Mouse (Mus musculus) kidney, postnatal 4 days (tissue): ENCODE data around the gene Whrn.

Source experiments
- DNase-seq, 2 experiments: peaks; one replicate each; pipeline ENCODE4 v3.0.0; 2021; ENCODE audit warnings: mixed read lengths in 2 of 2

The Whrn gene

DNA sequence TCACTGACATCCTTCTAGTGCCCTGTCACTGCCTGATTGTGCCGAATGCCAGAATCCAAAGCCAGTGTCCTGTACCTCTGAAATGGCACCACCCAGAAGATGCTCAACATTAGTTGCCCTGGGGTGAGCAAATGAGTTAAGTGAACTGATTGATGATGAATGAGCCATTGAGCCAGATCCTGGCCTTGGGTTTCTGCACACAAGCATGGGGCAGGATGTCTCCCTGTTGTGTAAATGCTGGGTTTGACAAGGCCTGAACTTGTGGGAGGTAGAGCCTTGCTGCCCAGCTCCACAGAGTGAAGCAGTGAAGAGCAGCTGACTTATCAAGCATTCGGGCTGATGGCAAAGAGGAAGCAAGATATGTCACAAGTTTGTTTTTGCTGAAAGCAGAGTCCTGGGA is 52.7 kb downstream of the Whrn start:
- DNase-seq: no peak

GRCm38 (mm10) chr4:63441616-63442015 is 54.2 kb downstream of the Whrn start:
- DNase-seq: no peak

DNA sequence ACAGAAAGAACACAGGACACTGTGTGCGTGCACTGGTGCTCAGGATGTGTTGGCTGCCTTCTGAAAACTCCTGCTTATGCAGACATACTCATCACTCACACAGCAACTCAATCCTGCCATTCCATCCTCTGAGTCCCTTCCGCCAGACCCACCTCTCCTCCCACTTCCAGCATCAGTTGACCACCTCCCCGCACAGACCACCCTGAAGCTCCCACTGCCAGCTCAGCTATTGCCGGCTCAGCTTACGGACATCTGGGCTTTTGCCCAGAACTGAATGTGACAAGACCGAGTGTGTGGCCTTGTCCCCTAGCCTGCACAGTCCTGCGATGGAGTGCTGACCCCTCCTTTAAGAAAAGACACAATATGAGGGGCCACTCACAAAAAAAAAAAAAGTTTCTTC is 55.5 kb downstream of the Whrn start:
- DNase-seq: no peak

- DNase-seq: no peak
These were observed 57.8 kb downstream of the Whrn start for GRCm38 (mm10) chr4:63437968-63438367.

- peak in 1 of 2 experiments; percentile 12 for DNase-seq
These were observed 58.5 kb downstream of the Whrn start for GRCm38 (mm10) chr4:63437119-63437815.

GRCm38 (mm10) chr4:63435402-63435801 is 60.4 kb downstream of the Whrn start:
- no peak for DNase-seq

DNA sequence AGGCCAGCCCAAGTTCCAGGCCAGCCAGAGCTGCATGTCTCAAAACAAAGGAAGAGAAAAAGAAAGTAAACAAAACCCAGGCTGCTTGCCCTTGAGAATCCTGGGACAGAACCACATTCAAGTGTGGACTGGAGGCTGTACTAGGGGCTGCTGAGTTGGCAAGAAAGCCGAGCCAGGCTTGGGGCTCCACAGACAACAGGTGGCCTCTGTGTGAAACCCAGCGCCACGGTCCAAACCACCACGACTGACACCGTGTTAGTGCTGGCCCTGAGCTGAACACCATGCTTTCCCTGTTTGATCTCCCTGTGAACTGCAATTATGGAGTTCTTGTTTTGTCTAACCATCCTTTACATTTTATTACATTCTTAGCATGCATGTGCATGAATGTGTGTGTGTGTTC is 64.7 kb downstream of the Whrn start:
- no peak for DNase-seq

GRCm38 (mm10) chr4:63430357-63430756 is 65.4 kb downstream of the Whrn start:
- DNase-seq: peak in 1 of 2 experiments; percentile 17

- no peak for DNase-seq
These were observed 69.5 kb downstream of the Whrn start for GRCm38 (mm10) chr4:63426308-63426707.

GRCm38 (mm10) chr4:63423811-63424210 is 72.0 kb downstream of the Whrn start:
- no peak for DNase-seq

GRCm38 (mm10) chr4:63423231-63423630 is 72.6 kb downstream of the Whrn start:
- no peak for DNase-seq

- no peak for DNase-seq
These were observed 75.5 kb downstream of the Whrn start for GRCm38 (mm10) chr4:63420143-63420920.

GRCm38 (mm10) chr4:63418270-63418669 is 77.5 kb downstream of the Whrn start:
- no peak for DNase-seq

- DNase-seq: peak; percentile 90 to 91
These were observed 78.4 kb downstream of the Whrn start for GRCm38 (mm10) chr4:63417318-63417957.

DNA sequence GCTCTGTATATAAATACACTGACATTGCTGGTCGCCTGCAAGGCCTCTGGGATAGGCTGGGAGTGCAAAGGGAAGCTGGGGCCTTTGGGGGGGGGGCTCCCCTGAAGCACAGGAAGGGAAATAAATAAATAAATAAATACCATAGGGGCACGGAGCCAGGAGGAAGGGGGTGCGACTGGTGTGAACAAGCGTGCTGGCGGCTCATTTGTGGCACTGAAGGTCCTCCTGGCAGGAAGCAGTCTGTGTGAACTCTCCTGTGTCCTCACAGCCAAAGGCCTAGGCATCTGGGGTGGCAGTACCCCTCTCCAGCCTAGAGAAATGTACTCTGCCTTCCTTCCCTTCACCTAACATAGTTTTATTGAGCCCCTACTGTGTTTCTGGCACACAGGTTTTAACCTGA is 80.8 kb downstream of the Whrn start:
- no peak for DNase-seq

GRCm38 (mm10) chr4:63411222-63411621 is 84.6 kb downstream of the Whrn start:
- DNase-seq: no peak

- peak; percentile 97 to 98 for DNase-seq
These were observed 85.2 kb downstream of the Whrn start for GRCm38 (mm10) chr4:63410583-63410934.

DNA sequence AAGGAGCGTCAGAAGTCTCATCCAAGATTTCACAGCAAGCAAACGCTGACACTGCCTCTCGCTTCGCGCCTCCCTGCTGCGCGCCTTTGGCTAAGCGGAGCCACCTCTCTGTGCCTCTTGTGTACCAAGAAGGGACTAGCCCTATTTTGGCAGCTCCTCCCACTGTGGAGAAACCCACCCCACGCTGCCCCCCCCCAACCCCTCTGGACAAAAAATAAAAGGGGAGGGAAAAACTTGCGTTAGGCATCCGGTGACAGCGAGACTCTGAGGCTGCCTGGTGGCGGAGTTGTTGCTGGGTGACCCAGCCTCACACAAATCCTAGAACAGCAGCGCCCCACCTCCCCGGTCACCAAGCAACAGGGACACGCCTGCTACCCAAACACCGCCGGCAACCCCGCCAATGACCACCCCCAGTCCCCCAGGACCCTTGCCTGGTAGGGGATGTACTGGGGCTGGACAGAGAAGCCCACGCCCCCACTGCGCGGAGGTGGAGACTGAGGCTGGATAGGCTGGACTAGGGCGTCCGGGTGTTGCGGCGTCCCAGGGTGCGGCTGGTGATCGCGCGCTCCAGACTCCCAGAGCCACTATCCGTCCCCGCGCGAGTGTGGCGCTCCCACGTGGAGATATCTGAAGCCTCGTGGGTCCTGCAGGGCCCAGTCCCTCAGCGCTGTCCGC is 85.7 kb downstream of the Whrn start:
- peak; percentile 68 to 81 for DNase-seq

DNA sequence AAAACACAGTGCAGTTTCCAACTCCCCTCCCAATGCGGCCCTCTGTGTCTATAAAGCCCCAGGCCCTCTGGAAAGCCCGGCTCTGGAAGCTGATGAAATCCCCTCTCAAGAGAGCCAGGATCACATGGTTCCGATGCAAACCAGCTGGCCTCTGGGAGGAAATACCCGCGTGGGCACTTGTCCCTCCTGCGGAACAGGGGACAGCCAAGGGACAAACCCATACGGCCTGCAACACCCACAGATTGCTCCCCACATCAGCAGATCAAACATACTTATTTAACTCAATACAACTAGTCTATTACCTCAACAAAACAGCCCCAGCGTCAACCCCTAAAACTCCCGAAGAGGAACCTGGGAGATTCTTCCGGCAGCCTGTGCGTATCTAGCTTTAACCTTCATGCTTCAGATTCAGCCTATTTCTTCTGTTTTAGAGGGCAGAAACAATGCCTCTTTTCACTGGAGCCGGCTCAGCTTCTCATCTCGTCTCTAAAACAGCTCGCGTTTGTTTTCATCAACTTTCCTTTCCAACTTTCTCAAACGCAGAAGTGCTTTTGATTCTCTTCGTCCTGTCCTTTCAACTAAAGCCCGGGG is 86.4 kb downstream of the Whrn start:
- peak; percentile 47 to 63 for DNase-seq

- DNase-seq: peak; percentile 77 to 83
These were observed 87.1 kb downstream of the Whrn start for GRCm38 (mm10) chr4:63408649-63409048.

- peak; percentile 40 to 52 for DNase-seq
These were observed 87.5 kb downstream of the Whrn start for GRCm38 (mm10) chr4:63408247-63408646.

GRCm38 (mm10) chr4:63405683-63406082 is 90.1 kb downstream of the Whrn start:
- no peak for DNase-seq

DNA sequence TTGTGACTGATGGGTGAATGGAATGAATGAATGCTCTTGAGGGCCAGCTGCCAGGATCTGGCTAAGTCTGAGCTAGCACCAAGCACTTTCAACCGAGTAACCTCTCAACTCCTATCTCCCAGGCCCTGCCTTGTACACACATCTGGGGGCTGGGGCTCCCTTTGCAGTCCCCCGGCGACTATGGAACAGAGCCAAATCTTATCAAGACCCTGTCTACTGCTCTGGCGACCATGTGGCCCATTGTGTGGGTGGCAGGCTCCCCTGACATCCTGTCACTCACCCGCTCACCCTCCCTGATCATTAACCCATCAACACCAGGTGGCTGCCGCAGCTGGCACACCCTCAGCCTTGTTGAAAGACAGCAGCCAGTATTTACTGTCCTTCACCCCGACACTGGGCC is 90.7 kb downstream of the Whrn start:
- peak in 1 of 2 experiments; percentile 17 for DNase-seq
